Mouse (Mus musculus): ENCODE results near the gene Jag1.

- no peak for TF ChIP-seq CTCF (IDR thresholded peaks at IDR 0.05; ENCODE audit: borderline replicate concordance, insufficient read depth, low read depth, low read length)
- no peak for TF ChIP-seq POLR2A (IDR thresholded peaks at IDR 0.05; ENCODE audit: borderline replicate concordance, insufficient read depth, low read length)
Measured at GRCm38 (mm10) chr2:137067479-137068110, 48.8 kb downstream of the Jag1 start.

Data from cerebellum, adult 2 months (tissue).